Mouse (Mus musculus) bone marrow, adult 2 months (tissue): ENCODE results near the gene Ear14. TPM values are rescaled to one million over a fixed set of nuclear protein-coding genes. Genes with fewer than 3 reads are reported as not detected.
"Not testable (repeated sequence)": the region's sequence is repeated elsewhere in the genome, so short reads cannot be mapped to it uniquely, and the experiment has no call there.

ENCODE experiments used
- H3K27ac ChIP-seq: fragments of 200-500 bp; 2 replicates; pipeline ENCODE4 v1.5.1; 2012; ENCODE audit warnings: low read depth, mild to moderate bottlenecking, control low read depth, inconsistent platforms, low read length; ENCODE audit not compliant: control insufficient read depth, poor library complexity, insufficient read depth
- H3K4me1 ChIP-seq: fragments of 200-500 bp; 2 replicates; pipeline ENCODE4 v1.6.1; 2011; ENCODE audit warnings: low read length; ENCODE audit not compliant: control insufficient read depth, insufficient read depth
- H3K4me3 ChIP-seq: fragments of 200-500 bp; replicated peaks from 2 replicates; pipeline ENCODE3; 2011; ENCODE audit warnings: mild to moderate bottlenecking, low read depth, low read length, control low read depth; ENCODE audit not compliant: control insufficient read depth
- CTCF ChIP-seq: fragments of 200-500 bp; IDR thresholded peaks from 2 replicates; pipeline ENCODE4 v1.5.1; 2011; ENCODE audit warnings: low read length, control low read depth; ENCODE audit not compliant: control insufficient read depth, insufficient read depth
- POLR2A ChIP-seq: fragments of 200-500 bp; IDR thresholded peaks from 2 replicates; pipeline ENCODE4 v1.6.1; 2011; ENCODE audit warnings: low read depth, mild to moderate bottlenecking, control low read depth, low read length, borderline replicate concordance; ENCODE audit not compliant: control insufficient read depth
- WGBS: fragments of 180-500 bp; shearing (Covaris S2); methylation state at CpG from one replicate; pipeline ENCODE4 v1.1.7; 2018; 5-methylcytosine and 5-hydroxymethylcytosine counted together
- polyA plus RNA-seq: library from polyadenylated mRNA; stranded (reverse); fragments of >200 nt; gene quantifications from 2 replicates; pipeline ENCODE4 v1.2.4, GENCODE M21; 2011; ENCODE audit warnings: low replicate concordance; ENCODE audit not compliant: missing spikeins, insufficient read depth, insufficient read length

The Ear14 gene
- polyA plus RNA-seq, 1 experiment = not detected

DNA sequence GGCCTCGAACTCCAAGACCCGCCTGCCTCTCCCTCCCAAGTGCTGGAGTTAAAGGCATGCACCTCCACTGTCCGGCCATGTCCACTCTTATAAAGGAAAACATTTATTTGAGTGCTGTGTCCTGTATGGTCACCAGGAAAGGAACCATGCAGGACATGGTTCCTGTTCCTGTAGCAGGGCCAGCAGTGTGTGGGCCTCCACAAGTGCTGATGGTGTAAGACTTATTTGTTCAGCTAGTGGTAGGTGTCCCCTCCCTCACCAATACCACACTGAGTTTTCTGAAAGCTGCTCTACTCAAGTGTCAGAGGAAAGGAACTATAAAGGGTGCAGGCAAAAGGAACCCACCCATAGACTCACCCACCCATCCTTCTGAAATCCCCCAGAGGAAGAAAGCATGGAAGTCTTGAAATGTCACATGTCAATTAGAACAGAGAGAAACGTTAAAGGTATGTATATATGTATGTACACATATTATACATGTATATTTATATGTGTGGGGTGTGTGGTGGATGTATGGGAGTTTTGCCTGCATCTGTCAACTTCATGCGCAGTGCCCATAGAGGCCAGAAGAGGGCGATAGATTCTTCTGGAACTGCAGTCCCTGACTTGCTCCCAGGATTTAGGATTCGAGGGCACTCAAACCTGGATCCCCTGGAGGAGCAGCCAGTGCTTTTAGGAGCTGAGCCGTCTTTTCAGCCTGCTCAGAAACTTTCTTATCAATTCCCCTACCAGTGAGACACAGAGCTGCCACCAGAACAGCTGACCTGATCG is 30.9 kb upstream of the Ear14 start:
- not testable (repeated sequence) for H3K4me3 ChIP-seq, H3K4me1 ChIP-seq, H3K27ac ChIP-seq
- WGBS = 44% methylated on average over 9 of the region's 9 CpGs
- peak; percentile 63 for TF ChIP-seq CTCF

DNA sequence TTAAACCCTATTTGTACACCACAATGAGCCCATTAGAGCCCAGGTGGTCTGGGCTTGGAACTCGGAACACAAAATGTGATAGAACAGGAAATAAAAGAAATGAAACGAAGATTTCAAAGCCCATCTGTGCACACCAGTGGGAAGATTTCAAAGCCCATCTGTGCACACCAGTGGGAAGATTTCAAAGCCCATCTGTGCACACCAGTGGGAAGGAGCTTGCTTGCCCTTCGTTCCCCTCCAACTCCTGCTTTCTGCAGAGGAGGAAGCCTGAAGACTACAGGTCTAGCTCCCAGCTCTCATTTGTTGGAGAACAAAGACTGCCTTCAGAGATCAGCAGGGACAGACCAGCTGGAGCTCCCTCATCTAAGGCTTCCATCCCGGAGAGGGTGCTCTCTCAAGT is 30.2 kb upstream of the Ear14 start:
- not testable (repeated sequence) for H3K27ac ChIP-seq, H3K4me1 ChIP-seq, H3K4me3 ChIP-seq
- WGBS = 56% methylated on average over 4 of the region's 4 CpGs

DNA sequence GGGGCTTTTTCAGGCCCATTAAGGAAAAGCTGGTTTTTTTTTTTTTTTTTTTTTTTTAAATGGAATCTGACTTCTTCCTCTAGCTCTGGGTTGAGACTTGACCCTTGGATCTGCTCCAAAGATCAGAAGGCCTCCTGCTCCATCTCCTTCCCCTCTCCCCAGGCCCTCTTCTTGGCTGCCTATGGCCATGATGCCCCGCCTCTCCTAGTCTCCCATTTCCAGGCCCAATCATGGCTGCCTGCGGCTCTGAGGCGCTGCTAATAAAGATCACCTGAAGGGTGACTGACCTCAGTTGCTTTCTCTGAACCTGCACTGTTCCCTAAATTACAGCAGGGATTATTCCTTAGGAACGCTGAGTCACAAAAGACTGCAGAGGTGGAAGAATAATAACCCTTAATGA is 29.3 kb upstream of the Ear14 start:
- TF ChIP-seq CTCF (no peak), POLR2A (no peak)
- Histone ChIP-seq H3K4me1 (no peaks in the 10 kb centered on the region), H3K4me3 (no peak overlapping the region), H3K27ac (no peak overlapping the region)
- WGBS = 83% methylated on average over 4 of the region's 4 CpGs

DNA sequence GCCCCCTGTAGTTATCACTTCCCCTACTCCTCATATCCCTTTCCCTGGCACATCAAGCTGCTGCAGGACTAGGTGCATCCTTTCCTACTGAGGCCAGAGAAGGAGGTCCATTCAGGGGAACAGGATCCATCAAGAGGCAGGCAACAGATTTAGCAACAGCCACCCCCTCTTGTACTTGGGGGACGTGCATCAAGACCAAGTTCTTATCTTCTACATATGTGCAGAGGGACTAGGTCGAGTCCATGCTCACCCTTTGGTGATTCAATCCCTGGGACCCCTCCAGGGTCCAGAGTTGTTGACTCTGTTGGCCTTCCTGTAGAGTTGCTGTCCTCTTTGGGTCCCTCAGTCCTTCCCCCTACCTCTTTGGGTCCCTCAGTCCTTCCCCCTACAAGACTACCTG is 22.1 kb upstream of the Ear14 start:
- WGBS = 67% methylated on average over 2 of the region's 2 CpGs
- H3K4me1 ChIP-seq, H3K27ac ChIP-seq, H3K4me3 ChIP-seq: not testable (repeated sequence)

DNA sequence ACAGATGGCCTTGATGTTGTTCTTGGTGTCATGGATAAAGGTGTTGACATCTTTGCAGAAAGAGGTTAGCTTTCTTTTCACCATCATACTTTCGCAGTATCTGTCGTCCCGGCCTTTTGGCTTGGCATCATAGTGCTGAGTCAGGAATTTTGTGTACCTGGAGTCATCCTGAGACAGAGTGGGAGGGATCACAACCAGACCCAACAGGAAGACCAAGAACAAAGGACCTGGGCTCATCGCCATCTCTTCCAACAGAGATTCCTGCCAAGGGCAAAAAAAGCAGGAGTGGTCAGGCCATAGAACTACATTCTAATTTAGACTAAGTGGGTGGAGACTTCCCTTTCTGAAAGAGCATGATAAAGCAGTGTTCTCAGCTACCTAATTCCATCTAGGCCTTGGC is 7.5 kb upstream of the Ear14 start:
- no peak overlapping the region for H3K4me3 ChIP-seq
- H3K4me1 ChIP-seq = no peaks in the 10 kb centered on the region
- 87% methylated on average over 4 of the region's 4 CpGs for WGBS
- no peak overlapping the region for H3K27ac ChIP-seq
- TF ChIP-seq POLR2A = no peak
- TF ChIP-seq CTCF = no peak

DNA sequence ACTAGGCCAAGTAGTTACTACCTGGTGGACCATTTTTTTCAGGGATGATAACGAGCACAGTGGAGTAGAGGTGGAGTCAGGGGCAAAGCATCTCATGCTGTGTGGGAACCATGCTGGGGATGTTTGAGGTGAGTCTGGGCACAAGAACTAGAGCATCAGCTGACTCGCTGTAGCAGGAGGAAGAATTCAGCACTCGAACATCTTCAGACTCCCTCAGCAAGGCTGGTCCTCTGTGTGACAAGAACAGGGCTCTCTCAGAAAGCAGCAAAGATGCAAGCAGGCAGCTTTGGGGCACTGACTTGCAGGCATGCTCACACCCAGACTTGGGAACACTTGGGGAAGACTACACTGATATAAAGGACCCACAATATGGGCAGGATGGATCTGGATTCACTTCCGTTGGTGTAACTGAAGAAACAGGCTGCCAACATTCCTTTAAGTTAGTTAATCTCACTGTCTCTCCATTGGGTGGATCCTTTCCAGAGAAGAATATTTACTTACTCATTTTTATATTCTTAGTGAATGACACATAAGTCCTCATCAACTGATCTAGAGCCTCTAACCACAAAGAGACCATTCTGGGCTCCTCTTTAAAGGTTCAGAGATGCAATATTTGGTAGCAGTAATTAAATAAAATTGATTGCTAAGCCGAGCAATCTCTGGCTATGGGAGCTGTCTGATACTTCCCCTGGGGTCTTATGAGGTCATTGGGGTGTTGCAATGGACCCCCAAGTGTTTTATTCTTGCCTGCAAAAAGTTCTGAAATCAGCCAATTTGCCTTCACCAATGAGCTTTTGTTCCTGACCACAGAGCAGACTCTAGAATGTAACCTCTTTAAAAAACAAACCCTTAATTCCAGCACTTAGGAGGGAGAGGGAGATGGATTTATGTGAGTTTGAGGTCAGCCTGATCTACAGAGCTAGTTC is 3.8 kb upstream of the Ear14 start, which contains the start of gene Ang2:
Ang2 (minus strand) TSS at position 51 of the 926 bp plus-strand sequence.
- 73% methylated on average over 5 of the region's 5 CpGs for WGBS
- Histone ChIP-seq H3K27ac (no peak within 1 kb of the TSS), H3K4me1 (no peaks in the 10 kb centered on the region), H3K4me3 (no peak within 1 kb of the TSS)
- TF ChIP-seq CTCF (no peak), POLR2A (no peak)

DNA sequence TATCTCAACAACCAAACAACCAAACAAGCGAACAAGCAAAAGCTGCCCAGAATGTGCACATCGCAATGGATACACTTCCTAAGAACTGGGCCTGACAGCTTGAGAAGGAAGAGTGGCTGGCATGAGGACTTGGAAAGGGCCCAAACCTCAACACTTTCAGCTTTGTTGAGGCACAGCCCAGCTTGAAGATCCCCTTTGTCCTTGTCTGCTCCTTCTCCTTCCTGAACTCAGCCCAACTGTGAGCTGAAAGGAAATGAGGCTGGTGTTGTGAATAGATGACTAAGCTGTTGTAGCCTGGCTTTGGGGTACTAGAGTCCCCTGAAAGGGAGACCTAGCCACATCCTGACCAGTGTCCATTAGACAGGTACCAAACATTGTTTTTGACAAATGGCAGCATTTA is 3.1 kb upstream of the Ear14 start:
- TF ChIP-seq CTCF (no peak), POLR2A (no peak)
- 43% methylated on average over 2 of the region's 2 CpGs for WGBS

DNA sequence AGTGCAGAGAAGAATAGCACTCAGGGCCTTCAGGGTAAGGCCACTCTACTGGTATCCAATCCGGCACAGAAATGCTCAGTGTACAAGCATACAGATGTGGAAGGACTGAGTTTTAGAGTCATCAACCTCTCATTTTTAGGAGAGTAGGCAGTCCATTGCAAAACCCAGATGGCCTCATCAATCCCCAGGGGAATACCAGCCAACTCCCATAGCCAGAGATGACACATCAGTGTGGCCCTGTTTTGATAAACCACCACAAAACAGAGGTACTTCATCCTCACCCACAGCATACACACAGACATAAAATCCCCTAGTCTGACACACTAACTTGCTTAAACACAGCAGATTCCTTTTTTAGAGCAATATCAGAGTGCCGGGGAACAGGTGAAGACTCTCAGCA is 2.7 kb upstream of the Ear14 start:
- H3K27ac ChIP-seq = no peak overlapping the region
- 87% methylated on average over 2 of the region's 2 CpGs for WGBS

More for the DNA sequence above, 3.1 kb upstream of the Ear14 start:
- H3K4me3 ChIP-seq = no peak overlapping the region
- H3K4me1 ChIP-seq = no peaks in the 10 kb centered on the region
- no peak overlapping the region for H3K27ac ChIP-seq

DNA sequence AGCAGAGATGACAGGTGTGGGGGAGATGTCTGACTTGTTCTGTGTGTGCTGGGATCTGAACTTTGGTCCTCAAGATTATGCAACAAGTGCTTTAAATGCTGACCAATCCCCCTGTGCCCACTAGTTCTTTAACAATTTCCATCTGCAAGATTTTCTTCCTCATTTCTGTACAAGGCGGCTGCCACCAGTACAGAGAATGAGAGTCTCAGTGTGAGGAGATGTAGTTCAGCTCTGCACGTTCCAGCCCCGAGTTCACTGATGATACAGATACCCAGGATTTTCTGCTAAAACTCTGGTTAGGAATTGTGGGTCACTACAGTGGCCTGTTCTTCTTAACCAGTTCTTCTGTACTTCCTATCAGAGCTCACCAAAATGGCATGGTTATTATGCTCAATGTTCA is 16.9 kb downstream of the Ear14 start:
- not testable (repeated sequence) for H3K27ac ChIP-seq, H3K4me1 ChIP-seq, H3K4me3 ChIP-seq
- 69% methylated on average over 3 of the region's 3 CpGs for WGBS

More for the DNA sequence above, 2.7 kb upstream of the Ear14 start:
- TF ChIP-seq CTCF (no peak), POLR2A (no peak)
- Histone ChIP-seq H3K4me3 (no peak overlapping the region), H3K4me1 (no peaks in the 10 kb centered on the region)

DNA sequence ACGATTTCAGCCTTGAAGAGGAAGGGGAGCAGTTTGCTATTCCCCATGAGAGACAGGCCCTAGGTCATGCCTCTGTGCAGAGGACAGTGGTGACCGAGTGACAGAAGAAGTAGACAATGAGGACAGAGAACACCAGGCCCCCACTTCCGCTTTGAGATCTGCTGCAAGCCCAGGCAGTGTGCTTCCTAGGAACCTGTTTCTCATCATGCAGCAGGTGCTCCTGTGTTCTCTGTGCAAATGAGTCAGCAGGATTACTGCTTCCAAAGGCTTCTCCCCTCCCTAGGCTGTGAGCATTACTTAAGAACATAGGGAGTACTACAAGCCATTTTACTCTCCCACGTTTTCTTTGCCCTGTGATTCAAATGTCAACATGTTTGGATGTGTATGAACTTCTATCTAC is 26.5 kb downstream of the Ear14 start:
- not testable (repeated sequence) for H3K27ac ChIP-seq, H3K4me1 ChIP-seq, H3K4me3 ChIP-seq
- WGBS = 48% methylated on average over 4 of the region's 4 CpGs

DNA sequence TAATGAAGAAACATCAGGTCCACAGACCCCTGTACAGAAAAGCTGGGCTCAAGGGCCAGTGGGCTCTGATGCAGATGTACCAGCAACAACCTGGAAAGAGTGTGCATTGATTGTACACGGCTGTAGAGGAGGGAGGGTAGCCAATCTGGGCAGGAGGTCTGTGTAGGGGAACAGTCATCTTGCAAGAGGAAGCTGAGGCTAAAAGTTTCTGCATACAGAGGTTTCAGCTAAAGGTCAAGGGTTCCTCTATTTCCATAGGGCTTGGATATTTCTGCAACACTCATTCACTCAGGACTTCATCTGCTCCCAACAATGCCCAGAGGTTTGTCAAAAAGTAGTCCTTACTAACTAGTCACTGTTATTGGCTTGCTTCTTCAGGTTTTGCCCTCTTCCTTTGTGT is 34.3 kb downstream of the Ear14 start:
- not testable (repeated sequence) for H3K4me1 ChIP-seq, H3K4me3 ChIP-seq, H3K27ac ChIP-seq
- WGBS = 3% methylated on average over 1 of the region's 1 CpGs
